Comparison of ENCODE assay signal across 31 mouse cellular contexts in genomic region chr12:8087958-8088357, GRCm38 (mm10).
"Had no signal": no experiment of that assay in that cellular context is flagged by ENCODE, and none has a peak within 500 bp of the region (broad histone marks: within the 10 kb centered on the region; RNA-seq: fewer than 3 reads in every experiment).

No protein-coding gene starts in this region.

- H3K9me3 ChIP-seq: heart, embryonic 10.5 days; heart, embryonic 12.5 days; heart, embryonic 13.5 days; heart, embryonic 15.5 days; hindbrain, embryonic 10.5 days; hindbrain, embryonic 12.5 days; hindbrain, embryonic 13.5 days; hindbrain, embryonic 15.5 days; kidney, embryonic 15.5 days had no signal

- DNase-seq: heart, postnatal 10 days; heart, postnatal 14 days; heart, postnatal 36 days; heart, postnatal 4 days; kidney, adult 18-20 months; kidney, adult 8-10 months; kidney, adult 9 months; kidney, postnatal 10 days; kidney, postnatal 14 days; kidney, postnatal 25 days; kidney, postnatal 36 days; kidney, postnatal 4 days; layer of hippocampus, adult 9-11 months; layer of hippocampus, postnatal 36 days had no signal

- ATAC-seq: hindbrain, embryonic 16.5 days; hindbrain, postnatal 0 days; inflammation-experienced regulatory T-cells, adult 6 months had no signal

- H3K4me3 ChIP-seq: heart, embryonic 10.5 days; heart, embryonic 12.5 days; heart, embryonic 13.5 days; heart, embryonic 15.5 days; hindbrain, embryonic 10.5 days; hindbrain, embryonic 12.5 days; hindbrain, embryonic 13.5 days; hindbrain, embryonic 15.5 days; kidney, embryonic 15.5 days; layer of hippocampus, adult 2 months; left cerebral cortex, adult 2 months had no signal

- H3K36me3 ChIP-seq: heart, embryonic 10.5 days; heart, embryonic 12.5 days; heart, embryonic 13.5 days; heart, embryonic 15.5 days; hindbrain, embryonic 10.5 days; hindbrain, embryonic 12.5 days; hindbrain, embryonic 13.5 days; hindbrain, embryonic 15.5 days; kidney, embryonic 15.5 days had no signal

- H3K27me3 ChIP-seq: heart, embryonic 12.5 days; heart, embryonic 13.5 days; heart, embryonic 15.5 days; hindbrain, embryonic 12.5 days; hindbrain, embryonic 13.5 days; hindbrain, embryonic 15.5 days; kidney, embryonic 15.5 days had no signal

- H3K4me2 ChIP-seq: heart, embryonic 11.5 days; heart, embryonic 12.5 days; heart, embryonic 13.5 days; heart, embryonic 15.5 days; hindbrain, embryonic 12.5 days; hindbrain, embryonic 13.5 days; hindbrain, embryonic 14.5 days; hindbrain, embryonic 15.5 days; kidney, embryonic 15.5 days had no signal

- H3K27ac ChIP-seq: heart, embryonic 10.5 days; heart, embryonic 13.5 days; heart, embryonic 15.5 days; hindbrain, embryonic 10.5 days; hindbrain, embryonic 12.5 days; hindbrain, embryonic 13.5 days; hindbrain, embryonic 14.5 days; hindbrain, embryonic 15.5 days; hindbrain, postnatal 0 days; kidney, embryonic 15.5 days; kidney, postnatal 0 days; layer of hippocampus, adult 2 months; left cerebral cortex, adult 2 months had no signal

- H3K9ac ChIP-seq: heart, embryonic 12.5 days; heart, embryonic 13.5 days; heart, embryonic 15.5 days; hindbrain, embryonic 12.5 days; hindbrain, embryonic 13.5 days; hindbrain, embryonic 14.5 days; hindbrain, embryonic 15.5 days; kidney, embryonic 15.5 days had no signal

- H3K4me1 ChIP-seq: heart, embryonic 10.5 days; heart, embryonic 12.5 days; hindbrain, embryonic 10.5 days; hindbrain, embryonic 13.5 days; hindbrain, embryonic 15.5 days; kidney, embryonic 15.5 days had no signal
